Mouse (Mus musculus): Measurements from ENCODE around the gene Iqcn. TPM values are rescaled to one million over a fixed set of nuclear protein-coding genes. Genes with fewer than 3 reads are reported as not detected.

The Iqcn gene
- polyA plus RNA-seq, 1 experiment from 2014 or later = 0.09 TPM

DNA sequence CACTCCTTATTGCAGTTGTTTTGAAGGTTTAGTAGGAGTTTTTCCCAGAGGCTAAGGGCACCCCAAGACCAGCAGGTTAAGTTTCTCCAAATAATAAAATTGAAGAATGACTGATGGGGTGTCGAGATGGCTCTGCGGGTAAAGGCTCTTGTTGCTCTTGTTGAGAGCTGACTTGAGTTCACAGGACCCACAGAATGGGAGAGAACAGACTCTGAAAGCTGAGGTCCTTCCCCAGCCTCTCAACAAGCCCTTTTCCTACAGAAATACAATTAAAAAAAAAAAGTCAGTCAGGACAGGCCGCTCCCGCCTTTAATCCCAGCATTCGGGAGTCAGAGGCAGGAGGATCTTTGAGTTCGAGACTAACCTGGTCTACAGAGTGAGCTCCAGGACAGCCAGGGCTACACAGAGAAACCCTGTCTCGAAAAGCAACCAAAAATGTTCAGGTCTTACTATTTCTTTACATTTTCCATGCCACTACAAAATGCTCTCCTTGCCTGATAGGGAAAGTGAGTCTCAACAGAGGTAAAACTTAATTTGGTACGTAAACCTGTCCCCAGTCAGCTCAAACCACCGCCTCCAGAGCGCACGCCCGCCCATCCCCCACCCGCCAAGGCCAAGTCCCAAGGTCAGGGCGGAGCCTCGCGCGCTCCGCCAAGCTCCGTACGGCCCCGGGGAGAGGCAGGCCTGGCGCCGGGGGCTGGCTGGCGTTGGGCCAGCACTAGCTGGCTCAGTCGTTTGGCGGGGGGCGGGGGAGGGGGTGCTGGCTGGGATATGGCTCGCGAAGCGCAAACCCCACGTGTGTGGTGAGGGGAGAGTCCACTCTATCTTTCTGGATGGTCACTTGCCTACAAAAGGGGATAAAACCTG, 7.0 kb upstream of the Iqcn start:
- Histone ChIP-seq H3K4me3 (peak overlapping the region; percentile 24), H3K4me2 (peak overlapping the region; percentile 59), H3K27ac (replicated peaks) (peak overlapping the region; percentile 99), H3K4me1 (replicated peaks) (peaks cover 42% of the 10 kb centered on the region), H3K9me3 (no peaks in the 10 kb centered on the region), H3K27me3 (no peaks in the 10 kb centered on the region), H3K36me3 (no peaks in the 10 kb centered on the region), H3K9ac (no peak overlapping the region; the same call in 1 of the 2 replicates)
- 6% methylated on average over 30 of the region's 31 CpGs for WGBS
- no peak for ATAC-seq (ENCODE audit: low FRiP score, low read depth)

- H3K27ac ChIP-seq (replicated peaks) = peak overlapping the region; percentile 99
- no peak for ATAC-seq (ENCODE audit: low FRiP score, low read depth)
- no peaks in the 10 kb centered on the region for H3K9me3 ChIP-seq
- H3K4me2 ChIP-seq = peak overlapping the region; percentile 59
- no peaks in the 10 kb centered on the region for H3K36me3 ChIP-seq
- H3K27me3 ChIP-seq = no peaks in the 10 kb centered on the region
- H3K9ac ChIP-seq = no peak overlapping the region
- H3K4me3 ChIP-seq = peak overlapping the region; percentile 24
- peaks cover 43% of the 10 kb centered on the region for H3K4me1 ChIP-seq (replicated peaks)
- 39% methylated on average over 4 of the region's 4 CpGs for WGBS
Observed at GRCm38 (mm10) chr8:70696946-70697345, 6.3 kb upstream of the Iqcn start.

DNA sequence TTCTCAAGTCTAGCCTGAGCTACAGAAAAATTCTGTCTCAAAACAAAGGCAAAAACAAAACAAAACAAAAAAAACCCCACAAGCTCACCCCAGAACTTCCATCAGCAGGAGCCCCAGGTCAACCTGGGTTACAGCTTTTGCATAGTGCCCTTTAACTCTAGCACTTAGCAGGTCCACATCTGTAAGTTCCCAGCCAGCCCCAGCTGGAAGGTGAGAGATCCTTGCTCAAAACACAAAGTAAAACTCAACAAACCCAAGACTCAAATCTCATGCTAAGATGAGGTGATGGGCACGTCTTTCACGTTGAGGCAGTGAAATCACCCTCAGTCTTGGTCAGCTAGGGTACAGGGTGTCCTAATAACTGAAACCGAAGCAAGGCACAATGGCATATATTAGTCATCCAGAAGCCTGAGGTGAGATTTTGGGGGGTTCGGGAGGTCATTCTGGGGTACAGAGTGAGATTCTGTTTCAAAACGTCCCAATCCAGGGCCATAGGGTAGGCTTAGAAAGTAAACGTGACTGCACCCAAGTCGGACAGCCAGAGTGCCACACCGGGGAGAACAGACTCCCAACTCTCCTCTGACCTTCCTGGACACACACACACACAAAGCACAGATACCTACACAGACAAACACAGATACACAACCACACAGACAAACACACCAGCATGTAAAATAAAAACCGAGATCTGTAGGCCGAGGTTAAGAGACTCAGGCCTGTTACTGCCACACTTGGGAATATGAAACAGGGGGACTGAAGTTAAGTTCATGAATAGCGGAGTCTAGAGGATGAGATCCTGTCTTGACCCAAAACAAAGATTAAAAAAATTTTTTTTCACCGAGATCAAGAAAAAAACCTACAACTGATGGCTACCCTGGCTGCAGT, 5.6 kb upstream of the Iqcn start:
- H3K9me3 ChIP-seq = no peaks in the 10 kb centered on the region
- peak overlapping the region; percentile 42; the same call in 1 of the 2 replicates for H3K9ac ChIP-seq
- H3K36me3 ChIP-seq = no peaks in the 10 kb centered on the region
- H3K4me1 ChIP-seq (replicated peaks) = peaks cover 48% of the 10 kb centered on the region
- H3K4me3 ChIP-seq = peak overlapping the region; percentile 95
- WGBS = 74% methylated on average over 12 of the region's 12 CpGs
- H3K4me2 ChIP-seq = peak overlapping the region; percentile 61
- ATAC-seq (ENCODE audit: low FRiP score, low read depth) = no peak
- no peaks in the 10 kb centered on the region for H3K27me3 ChIP-seq
- peak overlapping the region; percentile 99 for H3K27ac ChIP-seq (replicated peaks)

DNA sequence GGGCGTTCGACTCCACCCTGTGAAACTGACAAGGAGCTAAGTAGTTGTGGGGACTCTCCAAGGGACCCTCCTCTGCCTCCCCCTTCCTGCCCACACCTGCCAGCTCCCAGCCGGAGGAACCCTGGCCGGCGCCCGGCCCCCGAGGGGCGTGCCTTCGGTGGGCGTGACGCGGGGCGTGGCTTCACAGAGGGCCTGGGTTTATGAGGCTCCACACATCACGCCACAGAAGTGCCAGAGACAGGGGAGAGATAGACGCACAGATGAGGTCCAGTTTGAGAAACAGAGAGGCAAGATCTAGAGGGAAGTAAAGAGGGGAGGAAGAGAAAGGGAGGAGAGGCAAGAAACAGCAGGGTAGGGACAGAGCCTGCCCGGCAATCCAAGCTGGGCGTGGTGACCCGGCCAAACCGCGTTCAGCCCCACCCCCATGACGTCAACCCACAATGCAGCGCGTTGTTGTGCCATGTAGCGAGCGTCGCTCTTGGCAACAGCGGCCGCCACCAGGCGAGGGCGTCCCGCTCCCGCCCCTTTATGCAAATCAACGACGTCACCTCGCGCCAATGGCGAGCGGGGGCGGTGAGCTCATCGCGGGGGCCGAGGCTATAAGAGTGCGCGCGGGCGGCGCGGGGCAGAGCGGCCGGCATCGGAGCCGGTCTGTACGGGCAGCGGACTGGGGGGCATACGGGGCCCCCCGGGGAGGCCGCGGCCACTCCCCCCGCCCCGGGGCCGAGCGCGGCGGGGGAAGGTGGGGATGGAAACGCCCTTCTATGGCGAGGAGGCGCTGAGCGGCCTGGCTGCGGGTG, 4.7 kb upstream of the Iqcn start, which contains the start of gene Jund:
TSS of gene Jund (plus strand) at position 640 of the 800 bp plus-strand sequence.
- ATAC-seq (ENCODE audit: low FRiP score, low read depth) = peak; percentile 90
- H3K36me3 ChIP-seq = no peaks in the 10 kb centered on the region

GRCm38 (mm10) chr8:70699116-70699833, 4.0 kb upstream of the Iqcn start:
- H3K9ac ChIP-seq = peak overlapping the region; percentile 100
- ATAC-seq (ENCODE audit: low FRiP score, low read depth) = peak; percentile 5; the same call in 1 of the 2 replicates
- peaks cover 63% of the 10 kb centered on the region for H3K4me1 ChIP-seq (replicated peaks)
- H3K4me2 ChIP-seq = peak overlapping the region; percentile 61
- WGBS = 0% methylated on average over 73 of the region's 89 CpGs
- H3K36me3 ChIP-seq = no peaks in the 10 kb centered on the region
- no peaks in the 10 kb centered on the region for H3K27me3 ChIP-seq
- H3K9me3 ChIP-seq = no peaks in the 10 kb centered on the region
- peak overlapping the region; percentile 95 for H3K4me3 ChIP-seq
- H3K27ac ChIP-seq (replicated peaks) = peak overlapping the region; percentile 99

More for the DNA sequence above, 4.7 kb upstream of the Iqcn start, which contains the start of gene Jund:
- Histone ChIP-seq H3K9me3 (no peaks in the 10 kb centered on the region), H3K27me3 (no peaks in the 10 kb centered on the region), H3K9ac (peak within 1 kb of the TSS; percentile 100), H3K27ac (replicated peaks) (peak within 1 kb of the TSS; percentile 99), H3K4me3 (peak within 1 kb of the TSS; percentile 95), H3K4me2 (peak within 1 kb of the TSS; percentile 61), H3K4me1 (replicated peaks) (peaks cover 57% of the 10 kb centered on the region)
- under 1% methylated on average over 65 of the region's 69 CpGs for WGBS

DNA sequence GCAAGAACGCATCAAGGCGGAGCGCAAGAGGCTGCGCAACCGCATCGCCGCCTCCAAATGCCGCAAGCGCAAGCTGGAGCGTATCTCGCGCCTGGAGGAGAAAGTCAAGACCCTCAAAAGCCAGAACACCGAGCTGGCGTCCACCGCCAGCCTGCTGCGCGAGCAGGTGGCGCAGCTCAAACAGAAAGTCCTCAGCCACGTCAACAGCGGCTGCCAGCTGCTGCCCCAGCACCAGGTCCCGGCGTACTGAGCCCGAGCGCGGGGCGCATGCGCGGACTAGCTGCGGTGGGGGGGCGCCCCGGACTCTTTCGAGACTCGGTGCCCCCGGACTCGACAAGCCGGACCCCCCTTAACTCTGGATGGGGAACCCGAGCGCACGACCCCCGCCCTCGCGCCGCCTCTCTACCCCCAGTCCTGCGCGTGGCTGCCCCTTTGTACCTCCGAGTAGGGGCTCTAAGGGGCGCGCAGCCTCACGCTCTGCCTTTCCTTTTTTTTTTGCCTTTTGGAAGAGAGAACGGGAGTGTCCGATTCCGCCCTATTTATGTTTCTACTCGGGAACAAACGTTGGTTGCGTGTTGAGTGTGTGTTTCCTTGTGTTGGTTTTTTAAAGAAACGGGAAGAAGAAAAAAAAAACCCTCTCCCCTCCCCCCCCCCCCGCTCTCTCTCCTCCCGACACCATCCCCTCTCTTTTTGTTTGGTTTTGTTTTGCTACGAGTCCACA, 3.3 kb upstream of the Iqcn start:
- no peaks in the 10 kb centered on the region for H3K27me3 ChIP-seq
- no peaks in the 10 kb centered on the region for H3K36me3 ChIP-seq
- peak overlapping the region; percentile 95 for H3K4me3 ChIP-seq
- under 1% methylated on average over 59 of the region's 59 CpGs for WGBS
- 0 out of 2 replicates have a peak, but pooled peaks have one; percentile 10 for ATAC-seq (ENCODE audit: low FRiP score, low read depth)
- H3K4me1 ChIP-seq (replicated peaks) = peaks cover 63% of the 10 kb centered on the region
- H3K4me2 ChIP-seq = peak overlapping the region; percentile 61
- no peaks in the 10 kb centered on the region for H3K9me3 ChIP-seq
- peak overlapping the region; percentile 100 for H3K9ac ChIP-seq
- peak overlapping the region; percentile 99 for H3K27ac ChIP-seq (replicated peaks)

DNA sequence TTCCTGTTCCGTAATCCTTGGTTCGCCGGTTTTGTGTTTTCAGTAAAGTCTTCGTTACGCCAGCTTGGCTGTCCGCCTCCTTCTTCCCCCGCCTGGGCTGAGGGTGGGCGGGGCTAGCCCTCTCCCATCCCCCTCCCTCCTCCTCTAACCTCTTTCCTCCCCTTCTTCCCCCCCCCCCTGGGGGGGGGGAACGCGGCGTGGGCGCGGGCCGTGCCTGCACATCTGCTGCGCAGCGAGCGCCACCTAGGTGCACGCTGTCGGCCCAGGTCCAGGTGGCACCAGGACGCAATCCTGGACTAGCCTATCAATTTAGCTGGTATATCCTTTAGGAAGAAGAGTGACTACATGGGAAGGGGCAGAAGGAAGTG, 2.7 kb upstream of the Iqcn start:
- ATAC-seq (ENCODE audit: low FRiP score, low read depth) = peak; percentile 28
- peak overlapping the region; percentile 99 for H3K27ac ChIP-seq (replicated peaks)
- H3K27me3 ChIP-seq = no peaks in the 10 kb centered on the region
- 1% methylated on average over 20 of the region's 20 CpGs for WGBS
- H3K9ac ChIP-seq = peak overlapping the region; percentile 100
- no peaks in the 10 kb centered on the region for H3K36me3 ChIP-seq
- peaks cover 60% of the 10 kb centered on the region for H3K4me1 ChIP-seq (replicated peaks)
- H3K9me3 ChIP-seq = no peaks in the 10 kb centered on the region
- H3K4me3 ChIP-seq = peak overlapping the region; percentile 95
- peak overlapping the region; percentile 61 for H3K4me2 ChIP-seq

GRCm38 (mm10) chr8:70701048-70701981, 1.9 kb upstream of the Iqcn start:
- Histone ChIP-seq H3K4me2 (peak overlapping the region; percentile 61), H3K27ac (replicated peaks) (peak overlapping the region; percentile 99), H3K9me3 (no peaks in the 10 kb centered on the region), H3K4me3 (peak overlapping the region; percentile 95), H3K4me1 (replicated peaks) (peaks cover 53% of the 10 kb centered on the region), H3K9ac (peak overlapping the region; percentile 100), H3K36me3 (no peaks in the 10 kb centered on the region), H3K27me3 (no peaks in the 10 kb centered on the region)
- ATAC-seq (ENCODE audit: low FRiP score, low read depth) = no peak
- 50% methylated on average over 10 of the region's 10 CpGs for WGBS

- peak overlapping the region; percentile 47 for H3K27ac ChIP-seq (replicated peaks)
- H3K36me3 ChIP-seq = no peaks in the 10 kb centered on the region
- H3K4me1 ChIP-seq (replicated peaks) = peaks cover 44% of the 10 kb centered on the region
- H3K9me3 ChIP-seq = no peaks in the 10 kb centered on the region
- ATAC-seq (ENCODE audit: low FRiP score, low read depth) = no peak
- H3K9ac ChIP-seq = no peak overlapping the region
- H3K27me3 ChIP-seq = no peaks in the 10 kb centered on the region
- peak overlapping the region; percentile 95; the same call in 1 of the 2 replicates for H3K4me3 ChIP-seq
- peak overlapping the region; percentile 61 for H3K4me2 ChIP-seq
- WGBS = 89% methylated on average over 2 of the region's 2 CpGs
Observed at GRCm38 (mm10) chr8:70701982-70702841, 1.0 kb upstream of the Iqcn start.
